8 mouse cellular contexts compared by ENCODE assay signal in genomic region chr14:54617897-54618365, GRCm38 (mm10). TPM values are rescaled to one million over a fixed set of nuclear protein-coding genes. Genes with fewer than 3 reads are reported as not detected.
DNase-seq lines count a peak whose midpoint lies in the region; ATAC-seq and TF ChIP-seq lines count a peak whose summit lies in the region.

Psmb5 (minus strand) TSS chr14:54618022.

- no peak for TF ChIP-seq CTCF in gastrocnemius, adult 2 months (IDR thresholded peaks at IDR 0.05)
- TF ChIP-seq CTCF in hindbrain, postnatal 0 days (IDR thresholded peaks at IDR 0.05; ENCODE audit: low read depth): no peak
- no peak for TF ChIP-seq CTCF in left cerebral cortex, adult 2 months (IDR thresholded peaks at IDR 0.05)

- peak within 1 kb of the TSS; percentile 85 for H3K4me3 ChIP-seq in gastrocnemius, adult 2 months
- H3K4me3 ChIP-seq in hindbrain, postnatal 0 days (ENCODE audit: low read length): peak within 1 kb of the TSS; percentile 66
- peak within 1 kb of the TSS; percentile 76 for H3K4me3 ChIP-seq in left cerebral cortex, adult 2 months
- peak within 1 kb of the TSS; percentile 93 for H3K4me3 ChIP-seq in megakaryocyte, embryonic 14.5 days (replicated peaks)

- peak; percentile 98 for ATAC-seq in common myeloid progenitor, adult 5-6 weeks (replicated peaks; ENCODE audit: low read depth, poor library complexity, severe bottlenecking)
- peak; percentile 92 for ATAC-seq in hindbrain, postnatal 0 days

- H3K4me2 ChIP-seq in hindbrain, postnatal 0 days (ENCODE audit: low read depth, low read length): peak within 1 kb of the TSS; percentile 78

- intact Hi-C loops in gastrocnemius, adult 2 months (cut with DNase I): no loop called here
- intact Hi-C loops in left cerebral cortex, adult 2 months (cut with DNase I): no loop called here

- H3K9me3 ChIP-seq in hindbrain, postnatal 0 days (ENCODE audit: low read length): no peaks in the 10 kb centered on the region
- H3K9me3 ChIP-seq in megakaryocyte, embryonic 14.5 days: no peaks in the 10 kb centered on the region

- peaks cover 10% of the 10 kb centered on the region for H3K36me3 ChIP-seq in hindbrain, postnatal 0 days (ENCODE audit: insufficient read depth, low read length)
- H3K36me3 ChIP-seq in megakaryocyte, embryonic 14.5 days (replicated peaks; ENCODE audit: low read length): peaks cover 28% of the 10 kb centered on the region

- H3K4me1 ChIP-seq in hindbrain, postnatal 0 days (ENCODE audit: insufficient read depth, low read length): peaks cover 6% of the 10 kb centered on the region; the same call in 1 of the 2 replicates
- peaks cover 20% of the 10 kb centered on the region for H3K4me1 ChIP-seq in megakaryocyte, embryonic 14.5 days

- peak; percentile 95 for DNase-seq in ZHBTc4 (ENCODE audit: low read depth, low spot score)
- DNase-seq in gastrocnemius, adult 2 months: peak; percentile 92
- DNase-seq in hindbrain, postnatal 0 days (ENCODE audit: low spot score): peak; percentile 95
- peak; percentile 84 to 88 for DNase-seq in left cerebral cortex, adult 2 months (ENCODE audit: extremely low spot score in 1 of 2, low spot score in 2 of 2)
- peak; percentile 94 for DNase-seq in right cerebral cortex, postnatal 10 days (ENCODE audit: low spot score in 2 of 2)
- peak; percentile 81 for DNase-seq in urinary bladder, postnatal 25 days (ENCODE audit: low spot score)

- WGBS in hindbrain, postnatal 0 days: 2% methylated on average over 23 of the region's 25 CpGs

- H3K9ac ChIP-seq in hindbrain, postnatal 0 days (replicated peaks; ENCODE audit: low read length): peak within 1 kb of the TSS; percentile 74

- H3K27me3 ChIP-seq in hindbrain, postnatal 0 days (ENCODE audit: insufficient read depth, low read length): no peaks in the 10 kb centered on the region
- peaks cover 3% of the 10 kb centered on the region for H3K27me3 ChIP-seq in megakaryocyte, embryonic 14.5 days (replicated peaks)

- peak within 1 kb of the TSS; percentile 93 for H3K27ac ChIP-seq in gastrocnemius, adult 2 months
- peak within 1 kb of the TSS; percentile 87 for H3K27ac ChIP-seq in hindbrain, postnatal 0 days
- peak within 1 kb of the TSS; percentile 96 for H3K27ac ChIP-seq in left cerebral cortex, adult 2 months

RNA-seq across cellular contexts. Expression of gene Psmb5, which starts in this region (rescaled TPM):
- 56.3 and 58.6 TPM in 2 replicates for total RNA-seq in common myeloid progenitor, adult 5-6 weeks (2017)
- total RNA-seq in gastrocnemius, adult 2 months (2021): 100 to 1,000 TPM; 161 to 172 TPM
- total RNA-seq in hindbrain, postnatal 0 days (2014; rRNA removed): 181 and 204 TPM in 2 replicates
- polyA plus RNA-seq in hindbrain, postnatal 0 days (2015; fragmentation: Nextera tagmentation; extraction: Ambion mirVana): 411 and 417 TPM in 2 replicates
- 100 to 1,000 TPM; 166 to 167 TPM for total RNA-seq in left cerebral cortex, adult 2 months (2021)
- 120 and 327 TPM in 2 replicates for polyA plus RNA-seq in megakaryocyte, embryonic 14.5 days (2012; ENCODE audit: insufficient read depth, low replicate concordance)

Comparison
In these comparisons a context has a peak if more than half of its experiments do, and no peak if none do; other contexts are left out.
1. Peak in every context shown above with its lines: DNase-seq, ATAC-seq, H3K4me3 ChIP-seq and H3K27ac ChIP-seq.